Mouse (Mus musculus) heart, embryonic 10.5 days (tissue): ENCODE data around the gene Slc13a3. TPM values are rescaled to one million over a fixed set of nuclear protein-coding genes. Genes with fewer than 3 reads are reported as not detected.

Experiments
- DNase-seq: peaks from one replicate; pipeline ENCODE4 v3.0.0-alpha.2; 2017; ENCODE audit warnings: low spot score
- H3K27ac ChIP-seq: fragments of 300-500 bp; sonication (generic); 2 replicates; pipeline ENCODE4 v1.5.1; 2016; ENCODE audit warnings: mild to moderate bottlenecking
- H3K27me3 ChIP-seq: fragments of 300-500 bp; sonication (generic); 2 replicates; pipeline ENCODE4 v1.6.1; 2016; ENCODE audit warnings: mild to moderate bottlenecking; ENCODE audit not compliant: poor library complexity, insufficient read depth, severe bottlenecking
- H3K36me3 ChIP-seq: fragments of 300-500 bp; sonication (generic); 2 replicates; pipeline ENCODE4 v1.6.1; 2016; ENCODE audit warnings: mild to moderate bottlenecking, moderate library complexity
- H3K4me1 ChIP-seq: fragments of 300-500 bp; sonication (generic); 2 replicates; pipeline ENCODE4 v1.6.1; 2016; ENCODE audit warnings: mild to moderate bottlenecking
- H3K4me3 ChIP-seq: fragments of 300-500 bp; sonication (generic); 2 replicates; pipeline ENCODE4 v1.5.1; 2016; ENCODE audit warnings: mild to moderate bottlenecking, moderate library complexity
- H3K9me3 ChIP-seq: fragments of 300-500 bp; sonication (generic); 2 replicates; pipeline ENCODE4 v1.6.1; 2016; ENCODE audit warnings: mild to moderate bottlenecking, moderate library complexity
- WGBS: fragments of 180-500 bp; shearing (Covaris S2); methylation state at CpG from one replicate; pipeline ENCODE4 v1.1.7; 2016; 5-methylcytosine and 5-hydroxymethylcytosine counted together
- polyA plus RNA-seq: library from polyadenylated mRNA; unstranded; fragments of >200 nt; fragmentation: Nextera tagmentation; extraction: Ambion mirVana; gene quantifications from 2 replicates; pipeline ENCODE4 v1.2.1, GENCODE M21; 2016

Gene Slc13a3
- polyA plus RNA-seq, 1 experiment from 2014 or later, result 0.53 TPM

GRCm38 (mm10) chr2:165367868-165368439 lies 105.1 kb downstream of the Slc13a3 start:
- DNase-seq, result no peak
- Histone ChIP-seq H3K4me1 (peaks cover 28% of the 10 kb centered on the region), H3K27ac (0 out of 2 replicates have a peak overlapping the region, but pooled peaks have one; percentile 44), H3K4me3 (peak overlapping the region; percentile 46), H3K27me3 (peaks cover 53% of the 10 kb centered on the region), H3K36me3 (no peaks in the 10 kb centered on the region), H3K9me3 (no peaks in the 10 kb centered on the region)
- WGBS, result 4% methylated on average over 13 of the region's 13 CpGs

GRCm38 (mm10) chr2:165367047-165367520 lies 105.9 kb downstream of the Slc13a3 start:
- H3K36me3 ChIP-seq, result no peaks in the 10 kb centered on the region
- no peaks in the 10 kb centered on the region for H3K9me3 ChIP-seq
- peak overlapping the region; percentile 44 for H3K27ac ChIP-seq
- H3K4me3 ChIP-seq, result peak overlapping the region; percentile 44
- H3K27me3 ChIP-seq, result peaks cover 61% of the 10 kb centered on the region
- H3K4me1 ChIP-seq, result peaks cover 28% of the 10 kb centered on the region
- 6% methylated on average over 6 of the region's 8 CpGs for WGBS
- no peak for DNase-seq

DNA sequence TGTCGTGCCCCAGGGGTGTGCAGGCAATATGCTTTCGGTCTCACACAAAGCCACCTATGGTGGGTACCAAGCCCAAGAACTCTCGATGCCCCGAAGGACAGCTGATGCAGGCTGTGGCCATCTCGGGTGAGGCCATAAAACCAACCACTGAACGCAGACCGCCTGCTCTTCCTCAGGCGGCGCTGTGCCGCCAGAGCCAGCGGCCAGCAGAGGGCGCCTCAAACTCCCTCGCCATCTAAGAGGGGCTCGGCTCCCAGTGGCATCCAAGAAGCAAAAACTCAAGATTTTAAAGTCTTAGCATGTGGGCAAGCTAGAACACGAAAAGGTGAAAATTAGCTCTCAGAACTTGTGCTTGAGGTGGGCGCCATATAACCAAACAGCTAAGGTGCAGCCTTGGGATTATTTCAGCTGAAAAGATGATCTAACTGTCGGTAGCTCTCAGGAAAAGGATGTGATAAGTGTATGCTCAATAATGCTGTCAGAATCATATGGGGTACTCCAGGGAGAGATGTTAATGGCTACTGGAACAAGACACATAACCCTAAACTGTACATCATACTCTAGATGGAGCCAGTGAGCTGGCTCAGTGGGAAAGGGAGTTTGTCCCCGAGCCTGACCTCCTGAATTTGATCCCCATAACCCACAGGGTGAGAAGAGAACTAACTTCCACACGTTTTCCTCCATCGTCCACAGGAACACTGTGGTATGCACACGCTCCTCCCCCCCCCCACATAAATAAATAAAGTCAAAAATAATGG lies 108.5 kb downstream of the Slc13a3 start:
- no peaks in the 10 kb centered on the region for H3K9me3 ChIP-seq
- H3K27me3 ChIP-seq, result peaks cover 63% of the 10 kb centered on the region
- H3K4me1 ChIP-seq, result peaks cover 28% of the 10 kb centered on the region
- DNase-seq, result no peak
- H3K27ac ChIP-seq, result no peak overlapping the region
- H3K4me3 ChIP-seq, result peak overlapping the region; percentile 28; the same call in 1 of the 2 replicates
- H3K36me3 ChIP-seq, result no peaks in the 10 kb centered on the region
- 12% methylated on average over 21 of the region's 21 CpGs for WGBS

GRCm38 (mm10) chr2:165363282-165363681 lies 109.7 kb downstream of the Slc13a3 start:
- DNase-seq, result no peak
- H3K36me3 ChIP-seq, result no peaks in the 10 kb centered on the region
- WGBS, result 81% methylated on average over 6 of the region's 6 CpGs
- no peak overlapping the region for H3K27ac ChIP-seq
- H3K4me1 ChIP-seq, result peaks cover 23% of the 10 kb centered on the region
- no peak overlapping the region for H3K4me3 ChIP-seq
- peaks cover 52% of the 10 kb centered on the region for H3K27me3 ChIP-seq
- no peaks in the 10 kb centered on the region for H3K9me3 ChIP-seq

GRCm38 (mm10) chr2:165360861-165361260 lies 112.2 kb downstream of the Slc13a3 start:
- Histone ChIP-seq H3K36me3 (no peaks in the 10 kb centered on the region), H3K27me3 (peaks cover 28% of the 10 kb centered on the region), H3K9me3 (no peaks in the 10 kb centered on the region), H3K4me3 (no peak overlapping the region), H3K4me1 (peaks cover 6% of the 10 kb centered on the region; the same call in 1 of the 2 replicates), H3K27ac (no peak overlapping the region)
- DNase-seq, result no peak
- WGBS, result 3% methylated on average over 1 of the region's 1 CpGs

Other genes starting within 250 kb of the Slc13a3 start
- 0.04 and 0.12 TPM in 2 replicates for gene Cdh22, start 238.4 kb downstream of the Slc13a3 start, polyA plus RNA-seq
- 57.3 and 61.9 TPM in 2 replicates for gene Slc35c2, start 185.4 kb downstream of the Slc13a3 start, polyA plus RNA-seq
- gene Elmo2, start 146.8 kb downstream of the Slc13a3 start, polyA plus RNA-seq, result 56.5 and 61.3 TPM in 2 replicates
- gene Zfp663, start 104.5 kb downstream of the Slc13a3 start, polyA plus RNA-seq, result 0.23 and 0.60 TPM in 2 replicates
- 9.3 and 12.2 TPM in 2 replicates for gene Zfp334, start 85.0 kb downstream of the Slc13a3 start, polyA plus RNA-seq
- 0.07 and 0.39 TPM in 2 replicates for gene Ocstamp, start 72.8 kb downstream of the Slc13a3 start, polyA plus RNA-seq
- gene Trp53rka, start 20.1 kb upstream of the Slc13a3 start, polyA plus RNA-seq, result 31.7 and 42.2 TPM in 2 replicates
- 4.2 and 4.6 TPM in 2 replicates for gene Slc2a10, start 30.6 kb upstream of the Slc13a3 start, polyA plus RNA-seq
- 0.34 and 1.7 TPM in 2 replicates for gene Eya2, start 121.8 kb upstream of the Slc13a3 start, polyA plus RNA-seq